10 mouse cellular contexts compared by ENCODE assay signal in genomic region chr15:100082052-100082451, GRCm38 (mm10). TPM values are rescaled to one million over a fixed set of nuclear protein-coding genes. Genes with fewer than 3 reads are reported as not detected.
DNase-seq lines count a peak whose midpoint lies in the region; ATAC-seq lines count a peak whose summit lies in the region.
"Had no signal": no experiment of that assay in that cellular context is flagged by ENCODE, and none has a peak within 500 bp of the region (broad histone marks: within the 10 kb centered on the region; RNA-seq: fewer than 3 reads in every experiment).

No protein-coding gene starts in this region.

- H3K4me1 ChIP-seq in embryonic facial prominence, embryonic 12.5 days: peaks cover 16% of the 10 kb centered on the region
- peaks cover 25% of the 10 kb centered on the region for H3K4me1 ChIP-seq in embryonic facial prominence, embryonic 10.5 days
- peaks cover 34% of the 10 kb centered on the region for H3K4me1 ChIP-seq in embryonic facial prominence, embryonic 13.5 days
- H3K4me1 ChIP-seq in midbrain, embryonic 13.5 days (replicated peaks): peaks cover 23% of the 10 kb centered on the region

- no peak overlapping the region for H3K4me3 ChIP-seq in embryonic facial prominence, embryonic 12.5 days
- H3K4me3 ChIP-seq in embryonic facial prominence, embryonic 10.5 days: no peak overlapping the region
- no peak overlapping the region for H3K4me3 ChIP-seq in embryonic facial prominence, embryonic 13.5 days
- H3K4me3 ChIP-seq in midbrain, embryonic 13.5 days (replicated peaks): no peak overlapping the region

- WGBS in embryonic facial prominence, embryonic 12.5 days: 56% methylated on average over 8 of the region's 8 CpGs
- 66% methylated on average over 8 of the region's 8 CpGs for WGBS in embryonic facial prominence, embryonic 10.5 days
- 48% methylated on average over 8 of the region's 8 CpGs for WGBS in embryonic facial prominence, embryonic 13.5 days
- 62% methylated on average over 8 of the region's 8 CpGs for WGBS in midbrain, embryonic 13.5 days

- intact Hi-C loops in left cerebral cortex, postnatal 4 days (cut with DNase I): no loop called here
- intact Hi-C loops in left cerebral cortex, postnatal 10 days (cut with DNase I): no loop called here

- 0 out of 2 replicates have a peak overlapping the region, but pooled peaks have one; percentile 50 for H3K27ac ChIP-seq in embryonic facial prominence, embryonic 12.5 days
- H3K27ac ChIP-seq in embryonic facial prominence, embryonic 10.5 days (replicated peaks): no peak overlapping the region
- H3K27ac ChIP-seq in embryonic facial prominence, embryonic 13.5 days: peak overlapping the region; percentile 72
- peak overlapping the region; percentile 56 for H3K27ac ChIP-seq in midbrain, embryonic 13.5 days

- H3K9ac ChIP-seq in embryonic facial prominence, embryonic 12.5 days: no peak overlapping the region
- no peak overlapping the region for H3K9ac ChIP-seq in embryonic facial prominence, embryonic 13.5 days
- no peak overlapping the region for H3K9ac ChIP-seq in midbrain, embryonic 13.5 days (replicated peaks)

- ATAC-seq in embryonic facial prominence, embryonic 12.5 days (ENCODE audit: insufficient number of reproducible peaks, insufficient read depth, low FRiP score, low TSS enrichment): no peak
- ATAC-seq in embryonic facial prominence, embryonic 13.5 days (ENCODE audit: insufficient number of reproducible peaks, insufficient read depth, low FRiP score, low TSS enrichment, low read depth): no peak
- no peak for ATAC-seq in midbrain, embryonic 13.5 days

- H3K9me3 ChIP-seq in embryonic facial prominence, embryonic 12.5 days: no peaks in the 10 kb centered on the region
- H3K9me3 ChIP-seq in embryonic facial prominence, embryonic 10.5 days: no peaks in the 10 kb centered on the region
- no peaks in the 10 kb centered on the region for H3K9me3 ChIP-seq in embryonic facial prominence, embryonic 13.5 days
- no peaks in the 10 kb centered on the region for H3K9me3 ChIP-seq in midbrain, embryonic 13.5 days

- no peak for DNase-seq in embryonic facial prominence, embryonic 10.5 days (ENCODE audit: low spot score)
- peak; percentile 11 for DNase-seq in left cerebral cortex, postnatal 4 days
- no peak for DNase-seq in left cerebral cortex, postnatal 10 days (ENCODE audit: extremely low spot score in 1 of 2, low spot score in 2 of 2)
- no peak for DNase-seq in urinary bladder, adult 18-20 months (ENCODE audit: low spot score in 2 of 2)
- DNase-seq in urinary bladder, postnatal 4 days (ENCODE audit: low spot score in 2 of 2): no peak
- DNase-seq: embryo, embryonic 11 days; kidney, adult 2 months had no signal

- H3K36me3 ChIP-seq in embryonic facial prominence, embryonic 12.5 days: no peaks in the 10 kb centered on the region
- peaks cover 4% of the 10 kb centered on the region; the same call in 1 of the 2 replicates for H3K36me3 ChIP-seq in embryonic facial prominence, embryonic 10.5 days (replicated peaks)
- H3K36me3 ChIP-seq in embryonic facial prominence, embryonic 13.5 days: no peaks in the 10 kb centered on the region
- no peaks in the 10 kb centered on the region for H3K36me3 ChIP-seq in midbrain, embryonic 13.5 days

- no peaks in the 10 kb centered on the region for H3K27me3 ChIP-seq in embryonic facial prominence, embryonic 12.5 days
- no peaks in the 10 kb centered on the region for H3K27me3 ChIP-seq in embryonic facial prominence, embryonic 10.5 days (replicated peaks; ENCODE audit: low read depth, poor library complexity, severe bottlenecking)
- H3K27me3 ChIP-seq in embryonic facial prominence, embryonic 13.5 days: no peaks in the 10 kb centered on the region
- H3K27me3 ChIP-seq in midbrain, embryonic 13.5 days: no peaks in the 10 kb centered on the region

- no peak overlapping the region for H3K4me2 ChIP-seq in embryonic facial prominence, embryonic 12.5 days (replicated peaks)
- H3K4me2 ChIP-seq in embryonic facial prominence, embryonic 13.5 days: no peak overlapping the region
- no peak overlapping the region for H3K4me2 ChIP-seq in midbrain, embryonic 13.5 days (replicated peaks)

RNA-seq across cellular contexts. Expression of gene Dip2b, which starts 43.6 kb away (rescaled TPM):
- 15.0 and 17.2 TPM in 2 replicates for polyA plus RNA-seq in embryonic facial prominence, embryonic 12.5 days (2016; fragmentation: Nextera tagmentation; extraction: Ambion mirVana)
- polyA plus RNA-seq in embryonic facial prominence, embryonic 10.5 days (2016; fragmentation: Nextera tagmentation; extraction: Ambion mirVana): 16.2 and 16.9 TPM in 2 replicates
- total RNA-seq in left cerebral cortex, postnatal 4 days (2021): 10 to 100 TPM; 57.2 to 60.6 TPM
- total RNA-seq in left cerebral cortex, postnatal 10 days (2021): 10 to 100 TPM; 58.0 to 61.8 TPM
- polyA plus RNA-seq in embryonic facial prominence, embryonic 13.5 days (2015; fragmentation: Nextera tagmentation; extraction: Ambion mirVana): 13.0 and 13.1 TPM in 2 replicates
- 21.4 and 24.1 TPM in 2 replicates for polyA plus RNA-seq in midbrain, embryonic 13.5 days (2015; fragmentation: Nextera tagmentation; extraction: Ambion mirVana)
